Mouse (Mus musculus): ENCODE data around the gene Rasgef1b. TPM values are rescaled to one million over a fixed set of nuclear protein-coding genes. Genes with fewer than 3 reads are reported as not detected.

The Rasgef1b gene
- total RNA-seq, 4 experiments from 2014 or later: 15.6 to 18.0 (median 16.5) TPM

DNA sequence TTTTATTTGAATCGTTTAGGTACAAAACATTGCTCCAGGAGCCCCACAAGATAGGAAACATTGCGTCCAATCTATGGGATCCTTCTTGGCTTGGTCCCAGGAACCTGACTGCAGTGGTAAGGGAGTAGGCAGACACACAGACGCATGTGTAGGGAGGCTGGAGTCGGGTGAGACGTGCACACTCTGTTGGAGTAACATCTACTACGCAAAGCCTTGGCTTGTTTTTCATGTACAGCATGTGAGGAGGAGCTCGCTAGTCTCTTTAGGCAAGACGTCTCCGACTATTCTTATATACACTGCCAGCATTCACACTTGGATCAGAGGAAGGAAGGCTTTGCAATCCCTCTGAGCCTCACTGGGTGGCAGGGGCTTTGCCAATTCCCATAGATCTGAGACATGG lies 315.5 kb downstream of the Rasgef1b start:
- no peak for DNase-seq (ENCODE audit: low spot score in 2 of 2)

DNA sequence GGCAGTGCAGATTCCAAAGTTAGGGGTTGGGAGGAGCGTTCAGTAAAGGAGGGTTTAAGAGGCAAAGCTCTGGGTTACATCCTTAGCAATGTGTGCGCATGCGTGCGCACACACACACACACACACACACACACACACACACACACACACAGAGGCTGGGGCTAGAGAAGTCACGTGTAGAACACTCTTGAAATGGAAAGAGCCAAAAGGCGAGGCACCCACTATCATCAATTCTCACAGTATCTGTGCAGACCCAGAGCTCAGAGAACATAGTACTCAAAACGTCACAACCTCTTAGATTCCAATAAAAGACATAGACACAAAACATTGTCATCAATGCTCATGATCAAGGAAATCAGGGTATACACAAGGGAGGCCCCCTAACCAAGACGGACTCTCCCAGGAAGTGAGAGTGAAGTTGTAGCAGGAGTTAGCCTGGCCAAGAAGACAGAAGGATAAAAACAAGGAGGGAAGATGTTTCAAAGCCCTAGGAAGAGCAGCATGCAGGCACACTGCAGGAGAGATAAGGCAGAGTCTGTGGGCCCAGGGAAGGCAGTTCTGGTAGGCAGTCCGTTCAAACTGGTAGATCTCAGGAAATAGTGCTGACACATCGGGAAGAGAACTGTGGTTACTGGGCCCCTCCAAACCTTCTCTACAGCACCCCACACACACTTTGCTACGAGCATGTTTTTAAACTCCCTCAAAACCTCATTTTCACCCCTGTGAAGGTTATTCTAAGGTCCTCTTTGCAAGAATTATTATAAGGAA lies 324.3 kb downstream of the Rasgef1b start:
- DNase-seq (ENCODE audit: low spot score in 2 of 2): no peak

DNA sequence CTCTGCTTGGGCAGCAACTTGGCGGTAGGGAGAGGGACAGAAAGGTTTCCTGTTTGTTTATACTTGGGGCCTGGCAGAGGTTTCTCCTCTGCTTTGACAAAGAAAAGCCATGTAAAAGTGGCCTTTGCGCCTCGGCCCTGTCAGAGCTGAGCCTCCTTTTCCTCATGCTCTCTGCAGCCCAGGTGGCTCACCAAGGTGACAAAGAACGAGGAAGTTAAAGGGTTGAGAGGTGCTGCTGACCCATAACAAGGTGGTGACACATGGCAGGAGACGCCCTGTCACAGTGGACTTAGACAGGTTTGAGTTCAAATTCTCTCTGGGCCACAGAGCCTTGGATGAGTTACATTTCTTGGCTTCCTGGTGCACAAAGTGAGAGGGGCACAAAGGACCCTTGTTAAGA lies 325.5 kb downstream of the Rasgef1b start:
- no peak for DNase-seq (ENCODE audit: low spot score in 2 of 2)

DNA sequence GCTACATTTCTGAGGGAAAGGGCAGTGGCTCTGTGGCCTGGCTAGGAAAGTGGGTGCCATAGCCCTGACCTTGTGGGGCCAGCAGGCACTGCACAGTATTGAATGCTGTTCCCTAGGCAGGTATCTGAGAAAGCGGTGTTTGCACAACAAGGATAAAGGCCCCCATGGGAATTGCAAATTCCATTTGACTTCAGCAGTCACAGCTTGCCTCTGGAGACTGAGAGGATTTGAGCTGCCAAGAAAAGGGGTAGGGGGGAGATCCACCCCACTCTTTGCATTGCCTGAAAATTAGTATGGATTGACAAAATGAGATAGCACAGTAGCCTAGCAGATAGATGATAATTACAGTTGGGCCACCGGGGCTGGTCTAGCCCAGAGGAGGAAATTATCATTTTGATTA lies 326.1 kb downstream of the Rasgef1b start:
- DNase-seq (ENCODE audit: low spot score in 2 of 2): no peak

DNA sequence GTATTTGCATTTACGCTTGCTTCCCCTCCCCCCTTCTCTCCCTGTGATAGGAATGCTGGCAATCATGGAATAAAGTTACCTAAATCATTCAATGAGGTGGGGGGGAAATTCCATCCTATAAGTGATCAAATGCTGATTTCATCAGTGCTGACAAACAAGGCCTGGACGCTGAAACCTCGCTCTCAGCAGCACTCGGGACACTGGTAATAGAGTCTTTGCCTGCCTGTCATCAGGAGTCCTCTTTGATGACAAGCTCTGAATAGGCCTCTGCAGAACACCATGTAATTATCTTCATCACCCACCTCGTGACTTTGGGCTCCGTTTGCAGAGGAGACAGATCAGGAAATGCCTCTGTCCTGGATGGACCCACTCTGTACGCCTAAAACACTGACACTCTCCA lies 326.6 kb downstream of the Rasgef1b start:
- DNase-seq (ENCODE audit: low spot score in 2 of 2): no peak

DNA sequence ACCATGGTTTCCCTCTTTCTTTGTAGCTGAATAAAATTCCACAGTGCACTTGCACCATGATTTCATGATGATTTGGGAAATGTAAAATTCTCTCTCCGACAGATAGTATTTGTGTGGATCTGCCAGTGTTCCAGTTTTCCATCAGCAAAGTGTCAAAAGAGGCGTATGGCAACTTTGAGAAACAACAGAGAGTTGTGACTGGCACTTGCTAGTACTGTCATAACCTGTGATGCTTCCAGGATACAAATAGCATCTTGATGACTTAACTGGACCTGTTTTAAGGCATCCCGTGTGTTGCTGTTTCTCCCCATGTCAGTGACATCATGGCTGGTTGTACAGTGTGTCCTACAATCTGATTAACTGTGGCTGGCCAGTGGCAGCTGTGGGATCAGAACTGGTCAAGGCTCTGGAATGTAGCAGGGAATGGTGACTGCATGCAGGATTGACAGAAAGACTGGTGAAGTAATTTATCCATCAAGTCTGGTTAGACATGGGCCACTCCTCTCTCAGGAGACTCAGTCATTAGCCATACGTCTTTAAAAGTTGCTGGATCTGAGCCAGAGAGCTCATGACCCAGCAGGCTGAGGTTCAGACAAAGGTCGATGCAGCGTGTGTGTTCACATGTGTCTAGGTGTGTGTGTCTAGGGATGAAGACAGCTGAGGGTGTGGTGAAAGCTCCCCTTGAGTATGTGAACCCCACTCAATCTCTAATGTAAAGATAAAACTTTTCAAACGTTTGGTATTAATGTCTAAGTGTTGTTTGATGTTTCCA lies 328.8 kb downstream of the Rasgef1b start:
- no peak for DNase-seq (ENCODE audit: low spot score in 2 of 2)

- DNase-seq (ENCODE audit: low spot score in 2 of 2): no peak
These were observed 330.3 kb downstream of the Rasgef1b start for GRCm38 (mm10) chr5:99398472-99399070.

GRCm38 (mm10) chr5:99394578-99394977 lies 334.3 kb downstream of the Rasgef1b start:
- DNase-seq (ENCODE audit: low spot score in 2 of 2): peak; percentile 20 to 48

- DNase-seq (ENCODE audit: low spot score in 2 of 2): no peak
These were observed 337.3 kb downstream of the Rasgef1b start for GRCm38 (mm10) chr5:99391525-99391924.

GRCm38 (mm10) chr5:99390776-99391175 lies 338.1 kb downstream of the Rasgef1b start:
- DNase-seq (ENCODE audit: low spot score in 2 of 2): no peak

DNA sequence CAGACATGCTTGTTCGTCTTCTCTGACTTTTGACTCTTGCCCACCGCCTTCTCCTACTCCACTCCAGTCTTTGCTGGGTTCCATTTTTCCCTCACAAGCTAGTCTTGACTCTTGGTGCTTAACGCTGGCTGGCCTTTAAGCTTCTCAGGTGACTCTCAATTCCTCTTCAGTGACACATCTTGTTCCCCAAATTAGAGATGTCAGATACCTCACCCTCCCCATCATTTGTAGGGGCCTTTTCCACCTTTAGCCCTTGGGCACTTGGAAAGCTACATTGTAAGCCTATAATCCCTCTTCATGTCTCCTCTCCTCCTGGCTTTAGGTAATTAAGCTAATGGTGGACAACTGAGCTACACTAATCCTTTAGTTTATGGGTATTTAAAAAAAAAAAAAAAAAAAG lies 338.6 kb downstream of the Rasgef1b start:
- no peak for DNase-seq (ENCODE audit: low spot score in 2 of 2)

DNA sequence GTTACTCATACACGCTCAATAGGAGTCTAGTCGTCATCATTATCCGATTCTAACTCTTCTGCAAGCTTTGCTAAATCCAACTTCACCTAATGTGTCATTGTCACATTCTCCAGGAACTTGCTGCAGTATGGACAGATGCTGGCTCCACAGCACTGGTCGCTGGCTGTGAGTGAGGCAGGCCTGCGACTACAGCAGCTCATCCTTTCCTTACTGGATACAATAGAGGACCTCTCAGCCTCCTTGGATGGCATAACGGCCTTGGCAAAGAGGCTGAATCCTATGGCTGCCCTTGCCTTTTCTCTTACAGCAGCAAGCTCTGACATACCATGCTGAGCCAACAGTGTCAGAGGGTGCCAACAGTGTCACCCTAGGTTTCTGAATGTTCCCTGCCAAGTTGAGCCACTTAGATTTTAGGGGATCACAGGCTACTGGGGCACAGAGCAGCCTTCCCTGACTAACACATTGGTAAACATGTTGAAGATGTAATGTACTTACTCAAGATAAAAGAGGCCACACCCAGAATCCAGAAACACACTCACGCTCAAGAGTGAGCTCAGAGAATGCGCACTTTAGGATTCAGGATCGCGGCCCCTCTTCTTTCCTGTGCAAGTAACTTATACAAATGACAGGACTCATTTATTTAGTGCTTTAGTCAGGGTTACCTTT lies 340.1 kb downstream of the Rasgef1b start:
- no peak for DNase-seq (ENCODE audit: low spot score in 2 of 2)

- DNase-seq (ENCODE audit: low spot score in 2 of 2): no peak
These were observed 340.7 kb downstream of the Rasgef1b start for GRCm38 (mm10) chr5:99388131-99388530.

- peak; percentile 41 to 53 for DNase-seq (ENCODE audit: low spot score in 2 of 2)
These were observed 341.5 kb downstream of the Rasgef1b start for GRCm38 (mm10) chr5:99387185-99387981.

GRCm38 (mm10) chr5:99386246-99386845 lies 342.5 kb downstream of the Rasgef1b start:
- DNase-seq (ENCODE audit: low spot score in 2 of 2): no peak

GRCm38 (mm10) chr5:99385737-99386136 lies 343.1 kb downstream of the Rasgef1b start:
- DNase-seq (ENCODE audit: low spot score in 2 of 2): no peak

DNA sequence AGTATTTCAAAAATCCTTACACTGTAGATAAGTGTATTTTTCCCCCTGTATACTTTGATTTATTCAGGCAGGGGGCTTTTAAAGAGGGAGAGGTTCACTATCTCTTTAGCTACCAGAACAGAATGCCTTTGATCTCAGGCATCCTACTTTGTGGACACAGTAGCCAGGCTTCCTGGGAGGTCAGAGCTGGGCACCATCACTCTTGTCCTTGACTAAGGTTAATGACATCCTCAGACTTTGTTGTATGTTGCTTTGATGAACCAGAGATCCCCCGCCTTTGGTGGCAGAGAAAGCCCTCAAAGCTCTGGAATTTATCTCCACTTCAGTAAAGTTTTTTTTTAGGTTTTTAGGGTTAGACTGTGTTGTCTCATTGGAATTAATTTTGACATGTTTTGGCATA lies 343.8 kb downstream of the Rasgef1b start:
- no peak for DNase-seq (ENCODE audit: low spot score in 2 of 2)

GRCm38 (mm10) chr5:99383783-99384281 lies 345.0 kb downstream of the Rasgef1b start:
- DNase-seq (ENCODE audit: low spot score in 2 of 2): no peak

- DNase-seq (ENCODE audit: low spot score in 2 of 2): no peak
These were observed 346.1 kb downstream of the Rasgef1b start for GRCm38 (mm10) chr5:99382786-99383185.

- DNase-seq (ENCODE audit: low spot score in 2 of 2): no peak
These were observed 347.2 kb downstream of the Rasgef1b start for GRCm38 (mm10) chr5:99381639-99382038.
